In the genomic region with DNA sequence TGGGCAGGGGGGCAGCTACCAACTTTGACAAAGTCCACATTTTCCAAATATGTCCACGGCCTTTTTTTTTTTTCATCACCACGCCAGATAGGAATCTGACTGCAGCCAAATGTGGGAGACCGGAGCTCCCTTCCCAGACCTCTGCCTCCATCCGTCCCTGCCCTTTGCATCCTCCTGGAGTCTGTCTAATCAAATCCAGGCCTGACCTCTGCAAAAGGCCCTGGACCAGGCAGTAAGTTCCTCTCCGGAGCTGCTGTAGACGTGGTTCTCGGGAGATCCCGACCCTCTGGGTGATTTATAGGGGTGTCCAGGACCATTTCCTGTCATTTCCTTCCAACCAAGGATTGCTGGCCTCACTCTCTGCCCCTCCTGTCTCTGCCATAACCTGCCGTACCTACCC, we compare ENCODE assay signal across 17 mouse cellular contexts. TPM values are rescaled to one million over a fixed set of nuclear protein-coding genes. Genes with fewer than 3 reads are reported as not detected.
"Had no signal": no experiment of that assay in that cellular context is flagged by ENCODE, and none has a peak within 500 bp of the region (broad histone marks: within the 10 kb centered on the region; RNA-seq: fewer than 3 reads in every experiment).

No protein-coding gene starts in this region.

- ATAC-seq: liver, embryonic 12.5 days had no signal

- H3K4me1 ChIP-seq: liver, embryonic 12.5 days; megakaryocyte, embryonic 14.5 days had no signal

- H3K27ac ChIP-seq: kidney, embryonic 15.5 days; limb, embryonic 15.5 days; liver, embryonic 12.5 days; macrophage; neural tube, embryonic 13.5 days; stomach, postnatal 0 days had no signal

- H3K4me2 ChIP-seq: kidney, embryonic 15.5 days; limb, embryonic 15.5 days; liver, embryonic 12.5 days; lung, embryonic 14.5 days; neural tube, embryonic 13.5 days had no signal

- H3K27me3 ChIP-seq: neural tube, embryonic 13.5 days had no signal

- H3K9me3 ChIP-seq: kidney, embryonic 15.5 days; limb, embryonic 15.5 days; liver, embryonic 12.5 days; neural tube, embryonic 13.5 days had no signal

- H3K36me3 ChIP-seq: kidney, embryonic 15.5 days; limb, embryonic 15.5 days; liver, embryonic 12.5 days; neural tube, embryonic 13.5 days had no signal

- H3K9ac ChIP-seq: kidney, embryonic 15.5 days; limb, embryonic 15.5 days; liver, embryonic 12.5 days; lung, embryonic 14.5 days; neural tube, embryonic 13.5 days had no signal

- DNase-seq: kidney, adult 11 months; kidney, postnatal 14 days; left cerebral cortex, postnatal 4 days; lung, embryonic 14.5 days; lung, postnatal 10 days; right cerebral cortex, postnatal 14 days; thymus, postnatal 4 days had no signal

- H3K4me3 ChIP-seq: kidney, embryonic 15.5 days; limb, embryonic 15.5 days; liver, embryonic 12.5 days; megakaryocyte, embryonic 14.5 days; neural tube, embryonic 13.5 days had no signal

RNA-seq across cellular contexts. Expression of gene Igdcc3, which starts 31.7 kb away (rescaled TPM):
- total RNA-seq: monocyte, adult 5-6 weeks had no signal
- polyA plus RNA-seq: large intestine, adult 2 months; macrophage; small intestine, adult 2 months had no signal
